Mouse (Mus musculus) heart, embryonic 14.5 days (tissue): ENCODE measurements at regions not wholly inside any gene's neighbourhood (a gene's known extent, or its start where the extent isn't known, plus 50 kb on each side); places are given as distances from the start of the nearest gene placed in this dataset.

Experiments
- ATAC-seq: fragments of 200-750 bp; cut with Nextera tagmentation; 2 replicates; pipeline ENCODE4 v1.8.0; 2017; ENCODE audit warnings: low read depth, moderate TSS enrichment; ENCODE audit not compliant: insufficient number of reproducible peaks, insufficient read depth, low FRiP score
- H3K27ac ChIP-seq, 2 experiments: fragments of 200-500 bp in 1 of 2; fragments of 300-500 bp in 1 of 2; sonication (generic) in 1 of 2; replicated peaks in 1 of 2; 2 replicates each; pipeline ENCODE4 v1.5.1; 2012 to 2014; ENCODE audit warnings: low read depth in 2 of 2, low read length in 2 of 2, control low read depth in 1 of 2, mild to moderate bottlenecking in 1 of 2, mixed read lengths in 1 of 2; ENCODE audit not compliant: control insufficient read depth in 1 of 2, insufficient read depth in 1 of 2
- H3K27me3 ChIP-seq: fragments of 300-500 bp; sonication (generic); 2 replicates; pipeline ENCODE4 v1.6.1; 2014; ENCODE audit warnings: mild to moderate bottlenecking, low read length, control low read depth; ENCODE audit not compliant: control insufficient read depth, insufficient read depth
- H3K36me3 ChIP-seq: fragments of 300-500 bp; sonication (generic); 2 replicates; pipeline ENCODE4 v1.6.1; 2014; ENCODE audit warnings: mild to moderate bottlenecking, control low read depth, low read length, mixed read lengths; ENCODE audit not compliant: control insufficient read depth, insufficient read depth
- H3K4me1 ChIP-seq, 2 experiments: fragments of 200-500 bp in 1 of 2; fragments of 300-500 bp in 1 of 2; sonication (generic) in 1 of 2; 2 replicates each; pipeline ENCODE4 v1.6.1; 2012 to 2014; ENCODE audit warnings: low read length in 2 of 2, control low read depth in 1 of 2, mixed read lengths in 1 of 2; ENCODE audit not compliant: control insufficient read depth in 2 of 2, insufficient read depth in 2 of 2
- H3K4me2 ChIP-seq: fragments of 300-500 bp; sonication (generic); 2 replicates; pipeline ENCODE4 v1.6.1; 2014; ENCODE audit warnings: mild to moderate bottlenecking, low read length
- H3K4me3 ChIP-seq, 2 experiments: fragments of 200-500 bp in 1 of 2; fragments of 300-500 bp in 1 of 2; sonication (generic) in 1 of 2; 2 replicates each; pipeline ENCODE4 v1.5.1; 2012 to 2014; ENCODE audit warnings: low read length in 2 of 2, mild to moderate bottlenecking in 2 of 2, control low read depth in 1 of 2, low read depth in 1 of 2, moderate library complexity in 1 of 2; ENCODE audit not compliant: control insufficient read depth in 1 of 2, insufficient read depth in 1 of 2
- H3K9ac ChIP-seq: fragments of 300-500 bp; sonication (generic); 2 replicates; pipeline ENCODE4 v1.6.1; 2014; ENCODE audit warnings: mild to moderate bottlenecking, low read length
- H3K9me3 ChIP-seq: fragments of 300-500 bp; sonication (generic); 2 replicates; pipeline ENCODE4 v1.6.1; 2016; ENCODE audit warnings: low read length, control low read depth; ENCODE audit not compliant: control insufficient read depth
- WGBS: fragments of 180-500 bp; shearing (Covaris S2); extraction: QIAGEN DNeasy Blood & Tissue Kit; methylation state at CpG from one replicate; pipeline ENCODE4 v1.1.7; 2014; 5-methylcytosine and 5-hydroxymethylcytosine counted together

- ATAC-seq: no peak
- no peak overlapping the region for H3K27ac ChIP-seq
- H3K9me3 ChIP-seq: 0 out of 2 replicates have a peak, but pooled peaks cover 7% of the 10 kb centered on the region
- no peaks in the 10 kb centered on the region for H3K4me1 ChIP-seq
- H3K27me3 ChIP-seq: no peaks in the 10 kb centered on the region
- H3K36me3 ChIP-seq: no peaks in the 10 kb centered on the region
- no peak overlapping the region for H3K4me3 ChIP-seq
- 75% methylated on average over 3 of the region's 3 CpGs for WGBS
- no peak overlapping the region for H3K4me2 ChIP-seq
- no peak overlapping the region for H3K9ac ChIP-seq
These were observed 156.3 kb downstream of the Postn start for GRCm38 (mm10) chr3:54517251-54517650.

GRCm38 (mm10) chr3:54522716-54523115 lies 161.8 kb downstream of the Postn start:
- Histone ChIP-seq H3K9me3 (peaks cover 15% of the 10 kb centered on the region), H3K4me1 (no peaks in the 10 kb centered on the region), H3K4me2 (no peak overlapping the region), H3K9ac (no peak overlapping the region), H3K27ac (no peak overlapping the region), H3K36me3 (no peaks in the 10 kb centered on the region), H3K27me3 (no peaks in the 10 kb centered on the region), H3K4me3 (no peak overlapping the region)
- 89% methylated on average over 2 of the region's 2 CpGs for WGBS
- ATAC-seq: no peak

- 76% methylated on average over 4 of the region's 4 CpGs for WGBS
- H3K4me2 ChIP-seq: no peak overlapping the region
- no peaks in the 10 kb centered on the region for H3K27me3 ChIP-seq
- H3K4me1 ChIP-seq: no peaks in the 10 kb centered on the region
- peaks cover 8% of the 10 kb centered on the region for H3K9me3 ChIP-seq
- no peak for ATAC-seq
- no peaks in the 10 kb centered on the region for H3K36me3 ChIP-seq
- H3K27ac ChIP-seq: no peak overlapping the region
- no peak overlapping the region for H3K9ac ChIP-seq
- H3K4me3 ChIP-seq: no peak overlapping the region
These were observed 165.7 kb downstream of the Postn start for GRCm38 (mm10) chr3:54526618-54527017.

GRCm38 (mm10) chr3:54528292-54528691 lies 164.3 kb upstream of the Supt20 start:
- ATAC-seq: no peak
- no peaks in the 10 kb centered on the region for H3K4me1 ChIP-seq

GRCm38 (mm10) chr3:54530251-54530650 lies 162.4 kb upstream of the Supt20 start:
- WGBS: 76% methylated on average over 6 of the region's 6 CpGs
- ATAC-seq: no peak
- no peak overlapping the region for H3K9ac ChIP-seq

More at GRCm38 (mm10) chr3:54528292-54528691, 164.3 kb upstream of the Supt20 start:
- no peak overlapping the region for H3K27ac ChIP-seq
- no peaks in the 10 kb centered on the region for H3K27me3 ChIP-seq
- no peak overlapping the region for H3K4me2 ChIP-seq
- 68% methylated on average over 3 of the region's 3 CpGs for WGBS
- H3K4me3 ChIP-seq: no peak overlapping the region
- H3K9ac ChIP-seq: no peak overlapping the region
- peaks cover 8% of the 10 kb centered on the region for H3K9me3 ChIP-seq
- no peaks in the 10 kb centered on the region for H3K36me3 ChIP-seq

GRCm38 (mm10) chr3:54535361-54535760 lies 157.2 kb upstream of the Supt20 start:
- 73% methylated on average over 7 of the region's 7 CpGs for WGBS
- H3K4me2 ChIP-seq: no peak overlapping the region
- no peaks in the 10 kb centered on the region for H3K36me3 ChIP-seq
- H3K27ac ChIP-seq: no peak overlapping the region
- no peaks in the 10 kb centered on the region for H3K9me3 ChIP-seq
- no peak overlapping the region for H3K4me3 ChIP-seq
- ATAC-seq: no peak
- H3K27me3 ChIP-seq: no peaks in the 10 kb centered on the region
- no peaks in the 10 kb centered on the region for H3K4me1 ChIP-seq
- no peak overlapping the region for H3K9ac ChIP-seq

More at GRCm38 (mm10) chr3:54530251-54530650, 162.4 kb upstream of the Supt20 start:
- no peaks in the 10 kb centered on the region for H3K36me3 ChIP-seq
- no peak overlapping the region for H3K4me3 ChIP-seq
- peaks cover 8% of the 10 kb centered on the region for H3K9me3 ChIP-seq
- no peaks in the 10 kb centered on the region for H3K27me3 ChIP-seq
- no peak overlapping the region for H3K4me2 ChIP-seq
- H3K27ac ChIP-seq: no peak overlapping the region
- no peaks in the 10 kb centered on the region for H3K4me1 ChIP-seq

- Histone ChIP-seq H3K27ac (no peak overlapping the region), H3K4me2 (no peak overlapping the region), H3K9me3 (peaks cover 3% of the 10 kb centered on the region; the same call in 1 of the 2 replicates), H3K27me3 (no peaks in the 10 kb centered on the region), H3K4me1 (no peaks in the 10 kb centered on the region), H3K9ac (no peak overlapping the region), H3K4me3 (no peak overlapping the region), H3K36me3 (no peaks in the 10 kb centered on the region)
- ATAC-seq: no peak
- whole genome bisulfite sequencing: 45% methylated on average over 3 of the region's 3 CpGs
These were observed 154.6 kb upstream of the Supt20 start for GRCm38 (mm10) chr3:54538055-54538454.

GRCm38 (mm10) chr3:54540540-54541080 lies 152.0 kb upstream of the Supt20 start:
- 62% methylated on average over 3 of the region's 3 CpGs for WGBS

More at GRCm38 (mm10) chr3:54540540-54541080, 152.0 kb upstream of the Supt20 start:
- H3K9me3 ChIP-seq: peaks cover 3% of the 10 kb centered on the region; the same call in 1 of the 2 replicates
- no peak overlapping the region for H3K27ac ChIP-seq
- no peaks in the 10 kb centered on the region for H3K27me3 ChIP-seq
- H3K36me3 ChIP-seq: no peaks in the 10 kb centered on the region
- no peaks in the 10 kb centered on the region for H3K4me1 ChIP-seq
- no peak overlapping the region for H3K9ac ChIP-seq
- H3K4me3 ChIP-seq: no peak overlapping the region
- H3K4me2 ChIP-seq: no peak overlapping the region
- ATAC-seq: no peak
